Mouse (Mus musculus) hindbrain, embryonic 11.5 days (tissue): ENCODE data around the gene Ddx11. TPM values are rescaled to one million over a fixed set of nuclear protein-coding genes. Genes with fewer than 3 reads are reported as not detected.

Source experiments
- ATAC-seq: fragments of 200-750 bp; cut with Nextera tagmentation; 2 replicates; pipeline ENCODE4 v1.8.0; 2017; ENCODE audit warnings: mild to moderate bottlenecking, moderate TSS enrichment, moderate library complexity; ENCODE audit not compliant: low FRiP score
- DNase-seq: peaks from one replicate; pipeline ENCODE4 v3.0.0-alpha.2; 2015; ENCODE audit warnings: low spot score
- H3K27ac ChIP-seq: fragments of 300-500 bp; sonication (generic); 2 replicates; pipeline ENCODE4 v1.5.1; 2014; ENCODE audit warnings: mild to moderate bottlenecking, low read depth, low read length
- H3K27me3 ChIP-seq: fragments of 300-500 bp; sonication (generic); 2 replicates; pipeline ENCODE4 v1.6.1; 2014; ENCODE audit warnings: mild to moderate bottlenecking, low read length, moderate library complexity, mixed read lengths; ENCODE audit not compliant: control insufficient read depth, insufficient read depth
- H3K36me3 ChIP-seq: fragments of 300-500 bp; sonication (generic); 2 replicates; pipeline ENCODE4 v1.6.1; 2014; ENCODE audit warnings: mild to moderate bottlenecking, low read length, moderate library complexity, mixed read lengths; ENCODE audit not compliant: control insufficient read depth, insufficient read depth
- H3K4me1 ChIP-seq: fragments of 300-500 bp; sonication (generic); replicated peaks from 2 replicates; pipeline ENCODE4 v1.6.1; 2014; ENCODE audit warnings: low read length, mixed read lengths; ENCODE audit not compliant: control insufficient read depth, insufficient read depth
- H3K4me2 ChIP-seq: fragments of 300-500 bp; sonication (generic); replicated peaks from 2 replicates; pipeline ENCODE4 v1.6.1; 2014; ENCODE audit warnings: mild to moderate bottlenecking, low read depth, low read length
- H3K4me3 ChIP-seq: fragments of 300-500 bp; sonication (generic); 2 replicates; pipeline ENCODE4 v1.5.1; 2014; ENCODE audit warnings: low read depth, low read length
- H3K9ac ChIP-seq: fragments of 300-500 bp; sonication (generic); 2 replicates; pipeline ENCODE4 v1.6.1; 2014; ENCODE audit warnings: low read depth, low read length
- H3K9me3 ChIP-seq: fragments of 300-500 bp; sonication (generic); 2 replicates; pipeline ENCODE4 v1.6.1; 2016; ENCODE audit warnings: low read length; ENCODE audit not compliant: control insufficient read depth
- WGBS: fragments of 180-500 bp; shearing (Covaris S2); extraction: QIAGEN DNeasy Blood & Tissue Kit; methylation state at CpG from one replicate; pipeline ENCODE4 v1.1.7; 2014; 5-methylcytosine and 5-hydroxymethylcytosine counted together
- polyA plus RNA-seq: library from polyadenylated mRNA; unstranded; fragments of >200 nt; fragmentation: Nextera tagmentation; extraction: Ambion mirVana; gene quantifications from 2 replicates; pipeline ENCODE4 v1.2.1, GENCODE M21; 2014

Gene Ddx11
- polyA plus RNA-seq, 1 experiment from 2014 or later: 17.0 TPM

- ATAC-seq (no peak), DNase-seq (no peak)
Measured at GRCm38 (mm10) chr17:66090251-66090650, 33.1 kb upstream of the Ddx11 start.

GRCm38 (mm10) chr17:66091392-66091791, 31.9 kb upstream of the Ddx11 start:
- WGBS: 91% methylated on average over 2 of the region's 2 CpGs
- no peaks in the 10 kb centered on the region for H3K27me3 ChIP-seq

More at GRCm38 (mm10) chr17:66090251-66090650, 33.1 kb upstream of the Ddx11 start:
- Histone ChIP-seq H3K4me3 (no peak overlapping the region), H3K27ac (no peak overlapping the region), H3K4me1 (no peaks in the 10 kb centered on the region), H3K36me3 (no peaks in the 10 kb centered on the region), H3K9me3 (no peaks in the 10 kb centered on the region), H3K9ac (no peak overlapping the region), H3K27me3 (no peaks in the 10 kb centered on the region), H3K4me2 (no peak overlapping the region)

GRCm38 (mm10) chr17:66092065-66092464, 31.3 kb upstream of the Ddx11 start:
- Histone ChIP-seq H3K4me1 (no peaks in the 10 kb centered on the region), H3K36me3 (no peaks in the 10 kb centered on the region), H3K4me3 (no peak overlapping the region), H3K4me2 (no peak overlapping the region), H3K27me3 (no peaks in the 10 kb centered on the region), H3K27ac (no peak overlapping the region), H3K9me3 (no peaks in the 10 kb centered on the region), H3K9ac (no peak overlapping the region)
- ATAC-seq: no peak
- 94% methylated on average over 2 of the region's 2 CpGs for WGBS
- no peak for DNase-seq

More at GRCm38 (mm10) chr17:66091392-66091791, 31.9 kb upstream of the Ddx11 start:
- Histone ChIP-seq H3K4me2 (no peak overlapping the region), H3K9me3 (no peaks in the 10 kb centered on the region), H3K27ac (no peak overlapping the region), H3K4me1 (no peaks in the 10 kb centered on the region), H3K9ac (no peak overlapping the region), H3K36me3 (no peaks in the 10 kb centered on the region), H3K4me3 (no peak overlapping the region)
- ATAC-seq: no peak
- no peak for DNase-seq

- no peak overlapping the region for H3K9ac ChIP-seq
- H3K4me3 ChIP-seq: no peak overlapping the region
- H3K4me1 ChIP-seq: no peaks in the 10 kb centered on the region
- WGBS: 87% methylated on average over 3 of the region's 3 CpGs
- no peaks in the 10 kb centered on the region for H3K27me3 ChIP-seq
- DNase-seq: no peak
- no peaks in the 10 kb centered on the region for H3K36me3 ChIP-seq
- H3K9me3 ChIP-seq: no peaks in the 10 kb centered on the region
- H3K27ac ChIP-seq: no peak overlapping the region
- H3K4me2 ChIP-seq: no peak overlapping the region
- no peak for ATAC-seq
Measured at GRCm38 (mm10) chr17:66092664-66093063, 30.7 kb upstream of the Ddx11 start.

GRCm38 (mm10) chr17:66100566-66101379, 22.5 kb upstream of the Ddx11 start:
- DNase-seq (no peak), ATAC-seq (no peak; the same call in 1 of the 2 replicates)
- Histone ChIP-seq H3K9me3 (no peaks in the 10 kb centered on the region), H3K36me3 (no peaks in the 10 kb centered on the region), H3K4me2 (peak overlapping the region; percentile 53), H3K9ac (peak overlapping the region; percentile 96), H3K27me3 (no peaks in the 10 kb centered on the region), H3K4me3 (peak overlapping the region; percentile 65), H3K4me1 (no peaks in the 10 kb centered on the region), H3K27ac (peak overlapping the region; percentile 90)
- under 1% methylated on average over 41 of the region's 41 CpGs for WGBS

- H3K4me1 ChIP-seq: no peaks in the 10 kb centered on the region
- peak within 1 kb of the TSS; percentile 96 for H3K9ac ChIP-seq
- H3K27me3 ChIP-seq: no peaks in the 10 kb centered on the region
- H3K27ac ChIP-seq: peak within 1 kb of the TSS; percentile 90
- H3K4me2 ChIP-seq: peak within 1 kb of the TSS; percentile 53
- ATAC-seq (peak; percentile 100), DNase-seq (peak; percentile 100)
- no peaks in the 10 kb centered on the region for H3K9me3 ChIP-seq
- under 1% methylated on average over 55 of the region's 67 CpGs for WGBS
- H3K4me3 ChIP-seq: peak within 1 kb of the TSS; percentile 65
- H3K36me3 ChIP-seq: no peaks in the 10 kb centered on the region
Measured at GRCm38 (mm10) chr17:66101380-66102330, 21.7 kb upstream of the Ddx11 start, which contains the start of gene Ndufv2. Ndufv2 (minus strand) TSS chr17:66101559.

GRCm38 (mm10) chr17:66104076-66104475, 19.2 kb upstream of the Ddx11 start:
- 85% methylated on average over 7 of the region's 7 CpGs for WGBS
- no peak overlapping the region for H3K4me3 ChIP-seq
- H3K9ac ChIP-seq: no peak overlapping the region
- no peaks in the 10 kb centered on the region for H3K9me3 ChIP-seq
- ATAC-seq (no peak), DNase-seq (no peak)
- no peaks in the 10 kb centered on the region for H3K4me1 ChIP-seq
- H3K27me3 ChIP-seq: no peaks in the 10 kb centered on the region
- no peak overlapping the region for H3K27ac ChIP-seq
- H3K36me3 ChIP-seq: no peaks in the 10 kb centered on the region
- H3K4me2 ChIP-seq: no peak overlapping the region

- no peak for ATAC-seq
- H3K9ac ChIP-seq: no peak overlapping the region
- H3K36me3 ChIP-seq: no peaks in the 10 kb centered on the region
- WGBS: 53% methylated on average over 10 of the region's 10 CpGs
- no peaks in the 10 kb centered on the region for H3K27me3 ChIP-seq
- peak; percentile 82 for DNase-seq
- H3K9me3 ChIP-seq: no peaks in the 10 kb centered on the region
- no peak overlapping the region for H3K4me2 ChIP-seq
- no peaks in the 10 kb centered on the region for H3K4me1 ChIP-seq
- no peak overlapping the region for H3K4me3 ChIP-seq
- no peak overlapping the region for H3K27ac ChIP-seq
Measured at GRCm38 (mm10) chr17:66106601-66107267, 16.6 kb upstream of the Ddx11 start.
